In genomic region chr15:99026259-99026658, GRCm38 (mm10) we compare ENCODE assay signal across 10 mouse cellular contexts. TPM values are rescaled to one million over a fixed set of nuclear protein-coding genes. Genes with fewer than 3 reads are reported as not detected.
DNase-seq lines count a peak whose midpoint lies in the region; ATAC-seq and TF ChIP-seq lines count a peak whose summit lies in the region.
"Had no signal": no experiment of that assay in that cellular context is flagged by ENCODE, and none has a peak within 500 bp of the region (broad histone marks: within the 10 kb centered on the region; RNA-seq: fewer than 3 reads in every experiment).

No protein-coding gene starts in this region.

- no peak for DNase-seq in forebrain, postnatal 0 days
- no peak for DNase-seq in forebrain, embryonic 10.5 days (ENCODE audit: extremely low spot score, low spot score)
- DNase-seq in right cerebral cortex, postnatal 14 days = peak; percentile 28
- DNase-seq in right cerebral cortex, adult 2 months (ENCODE audit: low spot score in 2 of 2) = no peak
- peak; percentile 57 for DNase-seq in forelimb bud, embryonic 11.5 days (ENCODE audit: low read depth, low spot score)
- DNase-seq in urinary bladder, postnatal 14 days (ENCODE audit: low spot score) = no peak

- no peak for ATAC-seq in forebrain, postnatal 0 days
- no peak for ATAC-seq in megakaryocyte-erythroid progenitor cell, adult 5-6 weeks (replicated peaks; ENCODE audit: low FRiP score, low TSS enrichment, poor library complexity, severe bottlenecking)
- no peak for ATAC-seq in erythroid progenitor cell, adult 5-6 weeks (replicated peaks; ENCODE audit: low FRiP score, poor library complexity, severe bottlenecking)

- no peak overlapping the region for H3K9ac ChIP-seq in forebrain, postnatal 0 days
- H3K9ac ChIP-seq: stomach, embryonic 15.5 days had no signal

- H3K27ac ChIP-seq in forebrain, postnatal 0 days (ENCODE audit: low read depth, low read length) = no peak overlapping the region
- no peak overlapping the region for H3K27ac ChIP-seq in forebrain, embryonic 10.5 days
- H3K27ac ChIP-seq: macrophage; stomach, embryonic 15.5 days had no signal

- H3K4me2 ChIP-seq in forebrain, postnatal 0 days (ENCODE audit: low read depth) = no peak overlapping the region
- H3K4me2 ChIP-seq: stomach, embryonic 15.5 days had no signal

- H3K4me3 ChIP-seq in forebrain, postnatal 0 days (ENCODE audit: low read depth, low read length) = no peak overlapping the region
- no peak overlapping the region for H3K4me3 ChIP-seq in forebrain, embryonic 10.5 days
- H3K4me3 ChIP-seq: stomach, embryonic 15.5 days had no signal

- H3K4me1 ChIP-seq in forebrain, postnatal 0 days (ENCODE audit: insufficient read depth) = no peaks in the 10 kb centered on the region
- peaks cover 29% of the 10 kb centered on the region for H3K4me1 ChIP-seq in forebrain, embryonic 10.5 days

- H3K36me3 ChIP-seq in forebrain, postnatal 0 days (ENCODE audit: insufficient read depth) = no peaks in the 10 kb centered on the region
- H3K36me3 ChIP-seq in forebrain, embryonic 10.5 days (replicated peaks) = no peaks in the 10 kb centered on the region
- H3K36me3 ChIP-seq: stomach, embryonic 15.5 days had no signal

- TF ChIP-seq CTCF in forebrain, postnatal 0 days (IDR thresholded peaks at IDR 0.05; ENCODE audit: low read depth) = peak; percentile 58

- H3K27me3 ChIP-seq in forebrain, postnatal 0 days (ENCODE audit: insufficient read depth, low read length) = no peaks in the 10 kb centered on the region; the same call in 1 of the 2 replicates
- H3K27me3 ChIP-seq in forebrain, embryonic 10.5 days (ENCODE audit: poor library complexity, severe bottlenecking) = peaks cover 9% of the 10 kb centered on the region
- H3K27me3 ChIP-seq: stomach, embryonic 15.5 days had no signal

- WGBS in forebrain, postnatal 0 days = 56% methylated on average over 4 of the region's 4 CpGs
- 60% methylated on average over 4 of the region's 4 CpGs for WGBS in forebrain, embryonic 10.5 days

- H3K9me3 ChIP-seq in forebrain, postnatal 0 days (ENCODE audit: low read length) = no peaks in the 10 kb centered on the region
- no peaks in the 10 kb centered on the region; the same call in 1 of the 2 replicates for H3K9me3 ChIP-seq in forebrain, embryonic 10.5 days
- H3K9me3 ChIP-seq: stomach, embryonic 15.5 days had no signal

RNA-seq across cellular contexts. Expression of gene Tuba1c, which starts 3.4 kb away (rescaled TPM):
- 22.1 and 24.9 TPM in 2 replicates for total RNA-seq in forebrain, postnatal 0 days (2014; rRNA removed)
- 16.4 and 18.8 TPM in 2 replicates for polyA plus RNA-seq in forebrain, postnatal 0 days (2015; fragmentation: Nextera tagmentation; extraction: Ambion mirVana)
- polyA plus RNA-seq in forebrain, embryonic 10.5 days (2016; fragmentation: Nextera tagmentation; extraction: Ambion mirVana) = 160 and 171 TPM in 2 replicates
- total RNA-seq in megakaryocyte-erythroid progenitor cell, adult 5-6 weeks (2014; fragmentation: Nextera tagmentation) = 85.6 and 109 TPM in 2 replicates
- 34.5 and 41.4 TPM in 2 replicates for total RNA-seq in megakaryocyte-erythroid progenitor cell, adult 5-6 weeks (2017)
- total RNA-seq in erythroid progenitor cell, adult 5-6 weeks (2015; ENCODE audit: low replicate concordance) = 637 and 660 TPM in 2 replicates
- total RNA-seq in erythroid progenitor cell, adult 5-6 weeks (2017; ENCODE audit: low replicate concordance) = 271 and 335 TPM in 2 replicates

RNA-seq across cellular contexts. Expression of gene Prph, which starts 28.7 kb away (rescaled TPM):
- 1.7 and 2.3 TPM in 2 replicates for total RNA-seq in forebrain, postnatal 0 days (2014; rRNA removed)
- polyA plus RNA-seq in forebrain, postnatal 0 days (2015; fragmentation: Nextera tagmentation; extraction: Ambion mirVana) = 2.3 and 2.4 TPM in 2 replicates
- 0.20 and 0.33 TPM in 2 replicates for polyA plus RNA-seq in forebrain, embryonic 10.5 days (2016; fragmentation: Nextera tagmentation; extraction: Ambion mirVana)
- not detected in 2 replicates for total RNA-seq in megakaryocyte-erythroid progenitor cell, adult 5-6 weeks (2014; fragmentation: Nextera tagmentation)
- total RNA-seq in megakaryocyte-erythroid progenitor cell, adult 5-6 weeks (2017) = not detected in 2 replicates
- total RNA-seq in erythroid progenitor cell, adult 5-6 weeks (2015; ENCODE audit: low replicate concordance) = not detected in 2 replicates
- not detected in 2 replicates for total RNA-seq in erythroid progenitor cell, adult 5-6 weeks (2017; ENCODE audit: low replicate concordance)

RNA-seq across cellular contexts. Expression of gene Troap, which starts 48.1 kb away (rescaled TPM):
- 1.5 and 3.9 TPM in 2 replicates for total RNA-seq in forebrain, postnatal 0 days (2014; rRNA removed)
- 2.7 and 3.1 TPM in 2 replicates for polyA plus RNA-seq in forebrain, postnatal 0 days (2015; fragmentation: Nextera tagmentation; extraction: Ambion mirVana)
- polyA plus RNA-seq in forebrain, embryonic 10.5 days (2016; fragmentation: Nextera tagmentation; extraction: Ambion mirVana) = 51.1 and 53.1 TPM in 2 replicates
- total RNA-seq in megakaryocyte-erythroid progenitor cell, adult 5-6 weeks (2014; fragmentation: Nextera tagmentation) = 25.0 and 40.8 TPM in 2 replicates
- total RNA-seq in megakaryocyte-erythroid progenitor cell, adult 5-6 weeks (2017) = 6.6 and 37.9 TPM in 2 replicates
- total RNA-seq in erythroid progenitor cell, adult 5-6 weeks (2015; ENCODE audit: low replicate concordance) = 152 and 157 TPM in 2 replicates
- 126 and 180 TPM in 2 replicates for total RNA-seq in erythroid progenitor cell, adult 5-6 weeks (2017; ENCODE audit: low replicate concordance)

Comparison
In these comparisons a context has a peak if more than half of its experiments do, and no peak if none do; other contexts are left out.
1. DNase-seq: peak in right cerebral cortex, postnatal 14 days (single experiment) and forelimb bud, embryonic 11.5 days (single experiment); none in forebrain, postnatal 0 days (single experiment), forebrain, embryonic 10.5 days (single experiment), right cerebral cortex, adult 2 months (0 of 2) and urinary bladder, postnatal 14 days (single experiment).